8 mouse cellular contexts compared by ENCODE assay signal in the genomic region with DNA sequence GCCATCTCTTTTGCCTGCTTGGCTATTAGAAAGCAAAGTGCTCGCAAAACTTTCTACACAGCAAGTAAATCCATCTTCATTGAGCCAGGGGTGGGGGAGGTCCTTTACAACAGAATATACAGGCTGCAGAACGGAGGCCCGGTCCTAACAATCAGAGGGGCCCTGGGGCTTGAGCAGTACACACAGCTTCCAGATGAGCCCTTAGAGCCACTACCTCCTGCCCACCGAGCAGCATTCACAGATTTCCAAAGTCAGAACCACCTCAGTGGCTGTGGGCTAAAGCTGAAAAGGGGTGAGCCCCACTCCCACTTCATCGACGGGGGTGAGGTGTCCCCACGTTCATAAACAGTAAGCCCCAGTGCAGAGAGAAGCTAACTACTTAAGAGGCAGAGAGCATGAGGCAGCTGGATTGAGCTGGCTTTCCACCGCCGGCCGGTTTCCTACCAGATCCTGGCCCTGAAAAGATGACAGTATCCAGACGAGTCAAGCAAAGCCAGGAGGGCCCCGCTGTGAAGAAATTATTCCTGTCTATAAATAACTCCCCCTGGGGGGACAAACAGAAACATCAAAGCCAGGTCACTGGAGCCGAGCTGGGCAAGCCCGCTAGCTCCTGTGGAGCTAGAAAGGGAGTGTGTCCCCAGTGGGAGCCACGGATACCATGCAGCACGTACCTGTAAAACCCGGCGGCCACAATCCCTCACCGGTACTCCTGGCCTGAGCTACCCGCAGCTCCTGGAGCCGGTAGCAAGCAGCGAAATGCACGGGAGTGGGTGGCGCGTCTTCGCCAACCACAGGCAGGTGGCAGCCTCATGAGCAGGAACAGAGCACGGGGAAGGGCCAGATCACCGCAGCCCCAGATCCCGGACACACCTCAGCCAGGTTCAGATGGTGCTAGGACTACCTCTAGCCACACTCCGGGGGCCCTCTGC. TPM values are rescaled to one million over a fixed set of nuclear protein-coding genes. Genes with fewer than 3 reads are reported as not detected.
DNase-seq lines count a peak whose midpoint lies in the region; ATAC-seq lines count a peak whose summit lies in the region.

No protein-coding gene starts in this region.

- 8% methylated on average over 30 of the region's 30 CpGs for WGBS in midbrain, embryonic 14.5 days

- H3K27ac ChIP-seq in midbrain, embryonic 14.5 days (replicated peaks; ENCODE audit: low read depth, low read length), result peak overlapping the region; percentile 70

- peak; percentile 38 for DNase-seq in layer of hippocampus, adult 11-12 months (ENCODE audit: low spot score)
- no peak for DNase-seq in layer of hippocampus, adult 9-11 months
- peak; percentile 77 to 79 for DNase-seq in cerebellum, postnatal 36 days
- peak; percentile 30 for DNase-seq in gastrocnemius, postnatal 25 days
- DNase-seq in kidney, adult 11 months, result peak; percentile 51
- peak; percentile 18 for DNase-seq in liver
- peak; percentile 76 for DNase-seq in midbrain, embryonic 14.5 days
- peak; percentile 44 for DNase-seq in telencephalon, adult 2 months (ENCODE audit: low read depth, low spot score)

- peak; percentile 46; the same call in 1 of the 2 replicates for ATAC-seq in midbrain, embryonic 14.5 days (ENCODE audit: low FRiP score, low TSS enrichment)

- H3K4me1 ChIP-seq in midbrain, embryonic 14.5 days (ENCODE audit: control insufficient read depth, insufficient read depth, low read length), result peaks cover 13% of the 10 kb centered on the region

- no peaks in the 10 kb centered on the region for H3K36me3 ChIP-seq in midbrain, embryonic 14.5 days (ENCODE audit: control insufficient read depth, insufficient read depth, low read length)

- no peaks in the 10 kb centered on the region for H3K9me3 ChIP-seq in midbrain, embryonic 14.5 days (ENCODE audit: control insufficient read depth, low read length)

- H3K4me2 ChIP-seq in midbrain, embryonic 14.5 days (ENCODE audit: low read length), result peak overlapping the region; percentile 54

- peak overlapping the region; percentile 15 for H3K4me3 ChIP-seq in midbrain, embryonic 14.5 days (replicated peaks; ENCODE audit: low read depth, low read length)

- H3K27me3 ChIP-seq in midbrain, embryonic 14.5 days (ENCODE audit: control insufficient read depth, insufficient read depth, low read length), result no peaks in the 10 kb centered on the region

- peak overlapping the region; percentile 51; the same call in 1 of the 2 replicates for H3K9ac ChIP-seq in midbrain, embryonic 14.5 days (replicated peaks; ENCODE audit: low read length)

RNA-seq across cellular contexts. Expression of gene Hlcs, which starts 10.8 kb away (rescaled TPM):
- total RNA-seq in gastrocnemius, postnatal 25 days (2021), result 1 to 10 TPM; 6.8 to 8.6 TPM
- 6.6 and 7.2 TPM in 2 replicates for polyA plus RNA-seq in midbrain, embryonic 14.5 days (2014; fragmentation: Nextera tagmentation; extraction: Ambion mirVana)

RNA-seq across cellular contexts. Expression of gene Ripply3, which starts 25.7 kb away (rescaled TPM):
- total RNA-seq in gastrocnemius, postnatal 25 days (2021), result 1 to 10 TPM in 1 of 2 experiments, under 1 TPM in 1; 0.91 to 1.2 TPM
- polyA plus RNA-seq in midbrain, embryonic 14.5 days (2014; fragmentation: Nextera tagmentation; extraction: Ambion mirVana), result 0.70 and 1.2 TPM in 2 replicates
